Mouse (Mus musculus): Measurements from ENCODE around the gene Cox19.
"Not testable (repeated sequence)": the region's sequence is repeated elsewhere in the genome, so short reads cannot be mapped to it uniquely, and the experiment has no call there.

Cox19 gene

DNA sequence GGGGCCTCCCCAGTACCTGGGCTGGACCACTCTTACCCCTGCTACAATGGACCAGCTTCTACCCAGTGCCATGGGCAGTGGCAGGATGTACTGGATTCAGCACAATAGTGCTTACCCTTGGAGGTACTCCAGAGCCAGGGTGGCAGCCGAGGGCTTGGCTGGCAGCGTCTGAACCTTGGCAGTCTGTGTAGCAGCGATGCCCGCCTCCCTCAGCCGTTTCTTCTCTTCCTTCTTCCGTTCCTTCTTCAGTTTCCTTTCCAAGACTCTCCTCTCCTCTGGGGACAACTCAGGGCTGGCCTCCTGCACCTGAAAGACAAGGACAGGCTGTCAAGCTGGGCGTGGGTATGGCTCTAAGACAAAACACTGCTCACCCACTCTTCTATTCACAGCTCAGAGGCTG is 12.6 kb upstream of the Cox19 start:
- no peak for DNase-seq

DNA sequence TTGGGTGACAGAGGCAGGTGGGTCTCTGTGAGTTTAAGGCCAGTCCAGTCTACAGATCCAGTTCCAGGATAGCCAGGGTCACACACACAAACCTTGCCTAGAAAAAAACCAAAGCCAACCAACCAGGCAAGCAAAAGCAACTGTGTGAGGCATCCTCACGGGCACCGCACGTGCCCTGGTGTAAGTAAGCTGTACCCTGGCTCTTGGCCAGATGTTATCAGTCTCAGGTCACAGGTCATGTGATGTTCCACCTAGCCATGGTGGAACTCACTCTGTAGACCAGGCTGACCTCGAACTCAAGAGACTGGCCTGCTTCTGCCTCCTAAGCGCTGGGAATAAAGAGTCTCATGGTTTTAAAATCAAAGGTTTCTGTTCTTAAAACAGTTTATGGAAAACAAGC is 8.0 kb upstream of the Cox19 start:
- DNase-seq = no peak

DNA sequence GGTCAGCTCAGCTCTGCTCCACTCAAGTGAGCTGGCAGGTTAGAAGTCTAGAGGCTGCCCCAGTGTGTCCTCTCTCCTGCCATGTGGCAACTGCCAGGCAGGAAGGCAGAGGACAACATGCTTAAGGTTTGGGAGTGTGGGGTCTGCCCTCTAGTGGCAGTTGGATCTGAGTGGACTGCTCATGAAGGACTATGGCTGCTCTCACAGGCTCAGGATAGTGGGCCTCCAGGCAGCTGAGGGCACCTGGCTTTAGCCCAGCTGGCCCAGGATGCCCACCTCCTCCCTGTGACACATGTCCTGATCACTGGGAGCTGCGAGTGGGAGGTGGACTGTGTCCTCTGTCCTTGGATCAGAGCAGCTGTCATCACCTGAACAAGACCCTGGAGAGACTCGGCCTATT is 7.4 kb upstream of the Cox19 start:
- peak; percentile 76 to 83 for DNase-seq

GRCm38 (mm10) chr5:139355235-139355772 is 4.1 kb upstream of the Cox19 start:
- peak; percentile 90 to 93 for DNase-seq

- no peak for DNase-seq
Measured at GRCm38 (mm10) chr5:139353946-139354345, 2.7 kb upstream of the Cox19 start.

- DNase-seq = no peak
Measured at GRCm38 (mm10) chr5:139353496-139353895, 2.3 kb upstream of the Cox19 start.

- DNase-seq = no peak
Measured at GRCm38 (mm10) chr5:139352317-139352716, 1.1 kb upstream of the Cox19 start, which contains the start of gene Cyp2w1. Gene Cyp2w1, plus strand, starts transcription at chr5:139352617.

DNA sequence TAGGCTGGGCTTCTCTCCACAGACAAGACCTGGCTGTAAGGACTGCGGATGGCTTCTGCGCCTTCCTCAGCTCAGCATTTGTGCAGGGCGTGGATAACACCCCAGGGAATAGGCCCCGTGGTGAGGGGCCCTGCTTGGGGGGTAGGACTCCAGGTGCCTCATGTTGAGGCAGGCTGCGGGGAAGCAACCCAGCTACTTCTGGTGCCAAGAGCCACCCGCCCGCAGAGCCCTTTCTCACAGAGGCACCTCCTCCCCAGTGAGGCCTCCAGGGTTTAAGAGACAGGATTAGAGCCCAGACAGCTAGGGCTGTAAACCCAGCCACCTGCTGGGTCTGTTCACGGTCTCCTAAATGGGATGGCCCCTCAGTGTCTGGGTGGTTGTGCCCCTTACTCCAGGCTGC is 410 bp upstream of the Cox19 start:
- DNase-seq = no peak

DNA sequence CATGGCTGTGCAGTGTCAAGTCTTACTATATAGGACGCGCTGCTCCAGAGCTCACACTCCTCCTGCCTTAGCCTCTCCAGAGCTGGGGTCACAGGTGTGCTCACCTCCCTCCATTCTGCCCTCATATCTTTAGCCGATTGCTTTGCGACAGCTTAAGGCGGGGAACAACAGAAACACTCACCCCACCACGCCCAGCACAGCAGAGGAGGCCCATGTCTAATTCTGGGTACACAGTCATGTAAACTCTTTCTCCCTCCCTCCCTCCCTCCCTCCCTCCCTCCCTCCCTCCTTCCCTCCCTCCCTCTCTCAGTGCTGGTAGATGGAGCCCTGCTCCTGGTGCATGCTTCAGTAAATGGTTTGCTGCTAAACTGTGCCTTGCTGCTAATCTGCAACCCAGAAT is 1.5 kb downstream of the Cox19 start:
- no peak for DNase-seq

- no peak for DNase-seq
Measured at GRCm38 (mm10) chr5:139347225-139347624, 4.0 kb downstream of the Cox19 start.

DNA sequence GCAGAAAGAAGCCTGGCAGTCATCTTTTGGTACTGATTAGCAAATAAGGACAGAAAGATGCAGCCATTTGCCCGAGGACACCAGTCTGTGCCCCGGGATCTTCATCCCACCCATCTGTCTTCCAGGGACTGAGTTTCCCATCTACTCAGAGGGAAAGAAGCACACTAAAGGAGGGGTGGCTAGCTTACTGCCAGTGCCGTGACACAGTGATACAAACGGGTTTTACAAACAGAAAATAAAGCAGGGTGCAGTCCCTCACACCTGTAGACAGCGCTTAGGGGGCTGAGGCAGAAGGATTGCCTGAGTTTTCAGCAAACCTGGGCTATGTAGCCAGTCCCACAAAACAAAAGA is 5.9 kb downstream of the Cox19 start:
- no peak for DNase-seq

DNA sequence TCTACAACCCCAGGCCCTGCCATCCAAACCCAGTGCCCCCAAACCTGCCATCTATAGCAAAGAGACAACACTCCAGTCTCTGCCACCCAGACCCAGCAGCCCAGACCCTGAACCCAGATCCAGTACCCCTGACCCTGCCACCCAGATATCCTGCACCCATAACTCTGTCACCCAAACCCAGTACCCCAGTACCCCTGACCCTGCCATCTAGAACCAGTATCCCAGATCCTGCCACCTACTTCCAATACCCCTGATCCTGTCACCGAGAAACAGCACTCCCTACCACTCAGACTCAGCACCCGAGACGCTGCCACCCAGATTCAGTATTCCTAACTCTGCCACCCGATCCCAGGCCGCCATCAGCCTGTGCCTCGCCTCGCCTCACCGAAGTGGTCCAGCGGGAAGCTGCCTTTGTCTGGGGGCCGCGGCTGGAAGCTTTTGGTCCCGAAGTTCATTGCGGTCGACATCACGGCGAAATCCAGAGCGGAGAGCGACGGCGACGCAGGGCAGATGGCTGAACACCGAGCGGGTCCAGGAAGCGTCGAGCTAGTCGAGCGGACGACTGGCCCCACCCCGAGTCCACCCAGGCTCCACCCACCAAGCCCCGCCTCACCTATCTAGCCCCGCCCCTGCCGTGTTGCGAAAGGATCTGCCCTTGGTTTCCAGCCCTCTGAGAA is 6.4 kb downstream of the Cox19 start:
- DNase-seq = peak; percentile 97 to 98

DNA sequence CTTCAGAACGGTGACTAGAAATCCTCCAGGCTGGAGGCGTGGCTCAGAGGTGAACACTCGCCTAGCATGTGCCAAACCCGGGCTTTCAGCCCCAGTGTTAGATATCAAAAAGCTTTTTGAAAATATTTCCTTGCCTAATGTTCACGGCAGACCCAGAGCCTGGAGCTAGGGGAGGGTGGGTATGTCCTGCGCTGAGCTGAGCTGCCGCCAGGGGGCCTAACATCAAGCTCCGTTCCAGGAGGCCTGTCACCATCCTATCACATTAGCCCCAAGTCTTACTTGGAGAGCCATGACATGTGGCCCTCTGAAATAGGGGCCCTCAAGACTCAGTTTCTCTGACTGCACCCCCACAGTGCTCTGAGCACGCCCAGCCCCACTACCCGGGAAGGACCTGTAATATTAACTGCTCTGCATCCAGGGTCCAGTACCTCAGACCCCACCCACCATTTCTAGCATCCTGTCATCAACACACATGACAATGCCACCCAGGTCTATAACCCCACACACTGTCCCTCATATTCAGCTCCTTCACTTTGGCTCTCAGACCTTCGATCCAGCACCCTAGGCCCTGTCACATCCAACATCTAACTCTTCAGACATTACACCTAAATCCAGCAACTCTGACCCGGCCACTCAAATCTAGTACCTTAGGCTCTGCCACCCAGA is 7.1 kb downstream of the Cox19 start:
- peak; percentile 82 to 86 for DNase-seq

DNA sequence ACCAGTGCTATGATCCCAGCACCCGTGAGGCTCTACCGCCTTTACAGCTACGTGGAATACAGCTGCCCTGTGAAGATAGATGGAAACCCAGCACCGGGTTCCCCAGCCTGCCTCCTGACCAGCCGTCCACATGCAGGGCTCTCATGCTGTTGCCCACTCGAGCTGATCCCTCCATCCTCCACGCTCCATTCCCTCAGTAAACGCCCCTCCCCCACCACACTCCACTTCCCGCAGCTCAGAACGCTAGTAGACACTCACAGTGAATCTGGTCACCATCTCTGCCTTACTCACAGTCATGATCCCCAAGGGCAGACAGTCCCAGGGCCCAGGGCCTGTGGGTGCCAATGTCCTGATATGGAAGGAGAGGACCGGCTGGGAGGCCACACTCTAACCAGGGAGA is 12.3 kb downstream of the Cox19 start:
- DNase-seq = no peak

GRCm38 (mm10) chr5:139338403-139338802 is 12.8 kb downstream of the Cox19 start:
- peak; percentile 78 to 84 for DNase-seq

- DNase-seq = peak in 1 of 2 experiments; percentile 44
Measured at GRCm38 (mm10) chr5:139337826-139338370, 13.3 kb downstream of the Cox19 start.

- DNase-seq = no peak
Measured at GRCm38 (mm10) chr5:139335634-139336033, 15.6 kb downstream of the Cox19 start.

DNA sequence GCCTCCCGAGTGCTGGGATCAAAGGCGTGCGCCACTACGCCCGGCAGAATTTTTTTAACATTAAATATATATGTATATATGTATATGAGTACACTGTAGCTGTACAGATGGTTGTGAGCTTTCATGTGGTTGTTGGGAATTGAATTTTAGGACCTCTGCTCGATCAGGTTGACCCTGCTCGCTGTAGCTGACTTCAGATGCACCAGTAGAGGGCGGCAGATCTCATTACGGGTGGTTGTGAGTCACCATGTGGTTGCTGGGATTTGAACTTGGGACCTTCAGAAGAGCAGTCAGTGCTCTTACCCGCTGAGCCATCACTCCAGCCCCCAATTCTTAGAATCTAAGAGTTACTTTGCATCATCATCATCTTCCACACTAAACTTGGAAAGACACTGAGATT is 16.8 kb downstream of the Cox19 start:
- DNase-seq = not testable (repeated sequence)

DNA sequence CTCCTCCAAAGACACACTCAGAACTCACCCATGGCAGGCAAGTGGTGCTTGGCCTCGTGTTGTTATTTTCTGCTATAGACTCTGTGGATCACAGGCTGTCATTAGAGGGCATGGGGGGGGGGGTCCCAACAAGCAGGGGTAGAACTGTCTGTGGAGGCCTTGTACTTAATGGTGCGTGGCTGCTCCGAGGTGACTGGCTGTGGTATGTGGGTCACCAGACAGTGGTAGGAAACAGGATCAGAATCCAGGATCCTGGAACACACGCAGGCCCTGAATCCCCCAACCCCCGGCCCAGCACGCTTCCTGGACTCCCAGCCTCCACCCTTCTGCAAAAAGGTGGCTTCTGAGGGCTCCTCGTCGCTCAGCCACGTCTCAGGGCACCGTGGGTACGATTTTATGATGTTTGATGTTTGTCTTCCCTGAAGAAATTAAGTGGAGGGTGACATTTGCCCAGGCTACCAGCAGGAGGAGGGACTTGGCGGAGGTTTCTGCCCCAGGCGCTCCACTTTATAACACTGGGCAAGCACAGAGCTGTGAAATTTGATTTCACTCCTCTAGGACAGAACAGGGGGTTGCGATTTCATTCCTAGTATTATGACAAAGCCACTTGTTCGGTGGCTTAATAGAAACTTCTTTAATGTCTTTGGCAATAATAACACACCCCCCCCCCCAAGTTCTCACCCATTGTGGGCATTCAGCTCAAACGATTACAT is 17.8 kb downstream of the Cox19 start:
- peak; percentile 67 to 68 for DNase-seq

DNA sequence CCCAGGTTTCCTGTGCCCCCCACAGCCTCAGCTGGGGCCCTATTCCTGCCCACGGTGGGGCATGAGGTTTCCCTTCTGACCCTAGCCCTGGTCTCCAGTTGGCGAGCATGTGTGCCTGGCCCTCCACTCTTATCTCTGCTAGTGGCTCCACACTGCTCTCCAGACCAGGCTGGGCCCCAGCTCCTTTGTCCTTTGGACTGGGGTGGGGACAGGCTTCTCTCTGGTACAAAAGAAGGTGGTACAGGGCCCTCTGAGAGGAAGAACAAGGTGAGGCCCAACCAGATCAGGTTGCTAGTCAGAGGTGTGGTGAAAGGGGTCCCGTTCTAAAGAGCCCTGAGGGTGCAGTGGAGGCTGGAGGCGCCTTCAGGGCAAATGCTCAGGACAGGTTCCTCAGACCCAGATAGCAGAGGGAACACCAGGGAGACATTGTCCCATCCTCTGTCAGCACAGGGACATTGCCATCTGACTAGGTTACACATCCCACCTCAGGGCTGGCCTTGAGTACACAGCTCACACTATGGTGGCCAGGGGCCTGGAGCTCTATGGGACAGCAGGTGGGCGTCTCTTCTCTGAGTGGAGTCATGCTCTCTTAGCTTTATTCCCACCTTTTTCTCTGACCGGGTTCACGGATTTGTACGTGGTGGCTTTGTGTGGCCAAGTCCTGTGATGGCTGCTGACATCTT is 18.5 kb downstream of the Cox19 start:
- DNase-seq = peak in 1 of 2 experiments; percentile 57

- peak; percentile 87 to 92 for DNase-seq
Measured at GRCm38 (mm10) chr5:139331742-139332141, 19.5 kb downstream of the Cox19 start.

DNA sequence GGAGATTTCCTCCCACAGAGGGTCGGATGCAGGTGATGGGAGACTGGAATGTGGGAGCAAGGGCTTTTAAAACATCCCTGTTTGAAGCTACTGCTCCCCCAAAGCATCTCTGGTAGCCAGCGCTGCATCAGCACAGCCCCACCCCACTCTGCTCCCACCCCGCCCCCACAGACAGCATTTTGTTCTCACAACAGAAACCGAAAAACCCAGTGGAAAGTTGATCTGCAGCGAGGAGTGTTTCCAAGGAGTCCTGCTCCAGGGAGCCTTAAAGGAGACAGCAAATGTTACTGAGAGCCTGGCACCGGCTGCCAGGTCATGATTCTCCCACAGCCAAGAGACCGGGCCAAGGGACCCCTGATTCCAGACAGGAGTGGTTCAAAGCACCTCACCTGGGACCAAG is 20.5 kb downstream of the Cox19 start:
- DNase-seq = no peak

DNA sequence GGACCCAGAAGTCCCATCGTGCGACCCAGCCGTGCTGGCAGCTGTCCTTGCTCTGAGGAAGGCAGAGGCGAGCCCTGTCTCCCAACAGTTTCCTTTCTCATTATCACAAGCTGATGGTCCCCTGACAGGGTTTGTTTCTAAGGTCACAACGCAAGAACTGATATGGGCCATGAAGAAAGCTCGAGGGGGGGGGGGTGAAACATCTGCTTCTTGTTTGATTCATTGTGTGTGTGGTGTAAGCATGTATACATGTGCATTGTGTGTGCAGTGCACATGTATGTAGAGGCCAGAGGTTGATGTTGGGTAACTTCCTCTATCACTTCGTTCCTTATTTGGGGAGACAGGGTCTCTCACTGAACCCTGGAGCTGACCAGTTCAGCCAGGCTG is 23.6 kb downstream of the Cox19 start:
- no peak for DNase-seq

All from kidney, postnatal 25 days (tissue).